Mouse (Mus musculus): ENCODE results near the gene Cyp1a1. TPM values are rescaled to one million over a fixed set of nuclear protein-coding genes. Genes with fewer than 3 reads are reported as not detected.

Cyp1a1 gene
- polyA plus RNA-seq, 1 experiment: 0.15 TPM

DNA sequence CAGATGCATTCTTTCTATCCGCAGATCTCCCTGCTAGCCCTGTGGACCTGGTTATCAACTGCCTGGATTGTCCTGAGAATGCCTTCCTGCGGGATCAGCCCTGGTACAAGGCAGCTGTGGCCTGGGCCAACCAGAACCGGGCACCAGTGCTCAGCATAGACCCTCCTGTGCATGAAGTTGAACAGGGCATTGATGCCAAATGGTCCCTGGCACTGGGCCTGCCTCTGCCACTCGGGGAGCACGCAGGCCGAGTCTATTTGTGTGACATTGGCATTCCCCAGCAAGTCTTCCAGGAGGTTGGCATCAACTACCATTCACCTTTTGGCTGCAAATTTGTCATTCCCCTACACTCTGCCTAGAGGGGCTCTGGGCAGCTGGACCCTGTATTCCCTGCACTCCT lies 60.4 kb downstream of the Cyp1a1 start:
- H3K4me1 ChIP-seq (ENCODE audit: control insufficient read depth, insufficient read depth, insufficient read length): no peaks in the 10 kb centered on the region
- H3K27me3 ChIP-seq (ENCODE audit: control insufficient read depth, insufficient read depth, low read length): no peaks in the 10 kb centered on the region
- no peak for DNase-seq (ENCODE audit: low read depth in 1 of 2, low spot score in 2 of 2)
- no peak overlapping the region for H3K27ac ChIP-seq (ENCODE audit: insufficient read depth, low read length)
- TF ChIP-seq POLR2A (IDR thresholded peaks at IDR 0.05; ENCODE audit: low read depth, low read length): no peak
- TF ChIP-seq CTCF (IDR thresholded peaks at IDR 0.05; ENCODE audit: extremely low read depth, insufficient read depth, insufficient read length, insufficient replicate concordance): no peak
- peaks cover 63% of the 10 kb centered on the region for H3K36me3 ChIP-seq (ENCODE audit: control insufficient read depth, insufficient read depth, low read length)
- no peak overlapping the region for H3K4me3 ChIP-seq (ENCODE audit: extremely low read depth, insufficient read depth, insufficient read length)
- WGBS: 94% methylated on average over 6 of the region's 6 CpGs

- Histone ChIP-seq H3K4me1 (ENCODE audit: control insufficient read depth, insufficient read depth, insufficient read length) (no peaks in the 10 kb centered on the region), H3K4me3 (ENCODE audit: extremely low read depth, insufficient read depth, insufficient read length) (no peak overlapping the region), H3K36me3 (ENCODE audit: control insufficient read depth, insufficient read depth, low read length) (peaks cover 65% of the 10 kb centered on the region), H3K27me3 (ENCODE audit: control insufficient read depth, insufficient read depth, low read length) (no peaks in the 10 kb centered on the region), H3K27ac (ENCODE audit: insufficient read depth, low read length) (no peak overlapping the region)
- TF ChIP-seq POLR2A (IDR thresholded peaks at IDR 0.05; ENCODE audit: low read depth, low read length) (no peak), CTCF (IDR thresholded peaks at IDR 0.05; ENCODE audit: extremely low read depth, insufficient read depth, insufficient read length, insufficient replicate concordance) (no peak)
- WGBS: 69% methylated on average over 1 of the region's 1 CpGs
- no peak for DNase-seq (ENCODE audit: low read depth in 1 of 2, low spot score in 2 of 2)
Measured at GRCm38 (mm10) chr9:57748831-57749230, 61.1 kb downstream of the Cyp1a1 start.

GRCm38 (mm10) chr9:57750901-57751300 lies 63.2 kb downstream of the Cyp1a1 start:
- H3K27me3 ChIP-seq (ENCODE audit: control insufficient read depth, insufficient read depth, low read length): no peaks in the 10 kb centered on the region
- no peaks in the 10 kb centered on the region for H3K4me1 ChIP-seq (ENCODE audit: control insufficient read depth, insufficient read depth, insufficient read length)
- H3K27ac ChIP-seq (ENCODE audit: insufficient read depth, low read length): no peak overlapping the region
- peaks cover 79% of the 10 kb centered on the region for H3K36me3 ChIP-seq (ENCODE audit: control insufficient read depth, insufficient read depth, low read length)
- TF ChIP-seq CTCF (IDR thresholded peaks at IDR 0.05; ENCODE audit: extremely low read depth, insufficient read depth, insufficient read length, insufficient replicate concordance) (no peak), POLR2A (IDR thresholded peaks at IDR 0.05; ENCODE audit: low read depth, low read length) (no peak)
- no peak overlapping the region for H3K4me3 ChIP-seq (ENCODE audit: extremely low read depth, insufficient read depth, insufficient read length)
- no peak for DNase-seq (ENCODE audit: low read depth in 1 of 2, low spot score in 2 of 2)
- 92% methylated on average over 7 of the region's 7 CpGs for WGBS

Other genes with a start within 250 kb of the Cyp1a1 start
- gene Ppcdc, start 247.8 kb upstream of the Cyp1a1 start, polyA plus RNA-seq (2012; rRNA removed): 53.8 and 67.0 TPM in 2 replicates
- 12.4 and 19.3 TPM in 2 replicates for gene Scamp5, start 219.9 kb upstream of the Cyp1a1 start, polyA plus RNA-seq (2012; rRNA removed)
- gene Rpp25, start 183.9 kb upstream of the Cyp1a1 start, polyA plus RNA-seq (2012; rRNA removed): 0.22 and 0.33 TPM in 2 replicates
- gene Cox5a, start 166.7 kb upstream of the Cyp1a1 start, polyA plus RNA-seq (2012; rRNA removed): 135 and 219 TPM in 2 replicates
- gene Fam219b, start 150.4 kb upstream of the Cyp1a1 start, polyA plus RNA-seq (2012; rRNA removed): 4.1 and 14.5 TPM in 2 replicates
- 13.0 and 16.7 TPM in 2 replicates for gene Mpi, start 135.2 kb upstream of the Cyp1a1 start, polyA plus RNA-seq (2012; rRNA removed)
- gene Scamp2, start 127.0 kb upstream of the Cyp1a1 start, polyA plus RNA-seq (2012; rRNA removed): 79.2 and 88.4 TPM in 2 replicates
- 44.5 and 47.6 TPM in 2 replicates for gene Ulk3, start 98.5 kb upstream of the Cyp1a1 start, polyA plus RNA-seq (2012; rRNA removed)
- gene Cplx3, start 81.6 kb upstream of the Cyp1a1 start, polyA plus RNA-seq (2012; rRNA removed): not detected in 2 replicates
- 0.09 and 0.16 TPM in 2 replicates for gene Lman1l, start 67.2 kb upstream of the Cyp1a1 start, polyA plus RNA-seq (2012; rRNA removed)
- gene Csk, start 34.3 kb upstream of the Cyp1a1 start, polyA plus RNA-seq (2012; rRNA removed): 233 and 265 TPM in 2 replicates
- gene Cyp1a2, start 4.2 kb upstream of the Cyp1a1 start, polyA plus RNA-seq (2012; rRNA removed): not detected in 2 replicates
- 9.9 and 11.2 TPM in 2 replicates for gene Edc3, start 20.6 kb downstream of the Cyp1a1 start, polyA plus RNA-seq (2012; rRNA removed)
- gene Clk3, start 77.9 kb downstream of the Cyp1a1 start, polyA plus RNA-seq (2012; rRNA removed): 99.1 and 117 TPM in 2 replicates
- gene Arid3b, start 148.9 kb downstream of the Cyp1a1 start, polyA plus RNA-seq (2012; rRNA removed): 35.2 and 38.6 TPM in 2 replicates
- gene Ubl7, start 223.1 kb downstream of the Cyp1a1 start, polyA plus RNA-seq (2012; rRNA removed): 88.3 and 131 TPM in 2 replicates